In genomic region chr2:126875516-126875835, GRCm38 (mm10) we compare ENCODE assay signal across 8 mouse cellular contexts. TPM values are rescaled to one million over a fixed set of nuclear protein-coding genes. Genes with fewer than 3 reads are reported as not detected.
DNase-seq lines count a peak whose midpoint lies in the region; ATAC-seq and TF ChIP-seq lines count a peak whose summit lies in the region.

No protein-coding gene starts in this region.

- H3K27me3 ChIP-seq in erythroblast, embryonic 14.5 days (ENCODE audit: control insufficient read depth) = no peaks in the 10 kb centered on the region

- WGBS in bone marrow, adult 2 months = under 1% methylated on average over 18 of the region's 18 CpGs

- TF ChIP-seq POLR2A in bone marrow, adult 2 months (IDR thresholded peaks at IDR 0.05; ENCODE audit: borderline replicate concordance, control insufficient read depth, low read depth, low read length) = no peak

- H3K4me3 ChIP-seq in bone marrow, adult 2 months (replicated peaks; ENCODE audit: control insufficient read depth, low read depth, low read length) = peak overlapping the region; percentile 90
- peak overlapping the region; percentile 78 for H3K4me3 ChIP-seq in erythroblast, embryonic 14.5 days (replicated peaks)

- H3K36me3 ChIP-seq in erythroblast, embryonic 14.5 days (ENCODE audit: control insufficient read depth) = no peaks in the 10 kb centered on the region; the same call in 1 of the 2 replicates

- peak; percentile 37 to 44; a peak in 3 of 4 replicates for ATAC-seq in hematopoietic stem cell, adult 5-6 weeks (replicated peaks in 1 of 2; ENCODE audit: insufficient read depth in 1 of 2, low FRiP score in 2 of 2, low TSS enrichment in 1 of 2, low read depth in 1 of 2, poor library complexity in 2 of 2, severe bottlenecking in 2 of 2)
- ATAC-seq in megakaryocyte progenitor cell, adult 5-6 weeks (replicated peaks; ENCODE audit: poor library complexity) = peak; percentile 43

- no peak for TF ChIP-seq CTCF in bone marrow, adult 2 months (IDR thresholded peaks at IDR 0.05; ENCODE audit: control insufficient read depth, insufficient read depth, low read length)

- peak overlapping the region; percentile 99 for H3K27ac ChIP-seq in bone marrow, adult 2 months (ENCODE audit: control insufficient read depth, insufficient read depth, low read depth, low read length, poor library complexity)

- no peaks in the 10 kb centered on the region for H3K4me1 ChIP-seq in bone marrow, adult 2 months (ENCODE audit: control insufficient read depth, insufficient read depth, low read length)
- peaks cover 29% of the 10 kb centered on the region for H3K4me1 ChIP-seq in erythroblast, embryonic 14.5 days (ENCODE audit: control insufficient read depth)

- H3K9me3 ChIP-seq in erythroblast, embryonic 14.5 days (ENCODE audit: control insufficient read depth, low read length) = no peaks in the 10 kb centered on the region

- DNase-seq in ovary, postnatal 10 days (ENCODE audit: low spot score) = peak; percentile 13
- DNase-seq in ovary, adult 18-20 months (ENCODE audit: low spot score) = no peak
- peak; percentile 30 to 32 for DNase-seq in left cerebral cortex, adult 18-20 months (ENCODE audit: low spot score in 2 of 2)
- DNase-seq in testis, postnatal 10 days (ENCODE audit: low spot score) = peak; percentile 46

RNA-seq across cellular contexts. Expression of gene Trpm7, which starts 0.6 kb away (rescaled TPM):
- 8.2 and 14.1 TPM in 2 replicates for polyA plus RNA-seq in bone marrow, adult 2 months (2011; ENCODE audit: insufficient read depth, insufficient read length, low replicate concordance, missing spikeins)
- 0.11 and 0.33 TPM in 2 replicates for polyA plus RNA-seq in erythroblast, embryonic 14.5 days (2012)
- 78.6 and 117 TPM in 2 replicates for total RNA-seq in hematopoietic stem cell, adult 5-6 weeks (2017)
- 10 to 100 TPM; 33.9 to 35.4 TPM for total RNA-seq in left cerebral cortex, adult 18-20 months (2021)
- total RNA-seq in megakaryocyte progenitor cell, adult 5-6 weeks (2015) = 85.5 and 90.1 TPM in 2 replicates
- 92.7 and 118 TPM in 2 replicates for total RNA-seq in megakaryocyte progenitor cell, adult 5-6 weeks (2017)

RNA-seq across cellular contexts. Expression of gene Sppl2a, which starts 57.6 kb away (rescaled TPM):
- 14.0 and 17.3 TPM in 2 replicates for polyA plus RNA-seq in bone marrow, adult 2 months (2011; ENCODE audit: insufficient read depth, insufficient read length, low replicate concordance, missing spikeins)
- polyA plus RNA-seq in erythroblast, embryonic 14.5 days (2012) = 0.07 and 0.08 TPM in 2 replicates
- 39.4 and 41.6 TPM in 2 replicates for total RNA-seq in hematopoietic stem cell, adult 5-6 weeks (2017)
- total RNA-seq in left cerebral cortex, adult 18-20 months (2021) = 10 to 100 TPM; 27.4 to 30.1 TPM
- 42.2 and 42.6 TPM in 2 replicates for total RNA-seq in megakaryocyte progenitor cell, adult 5-6 weeks (2015)
- total RNA-seq in megakaryocyte progenitor cell, adult 5-6 weeks (2017) = 28.8 and 32.8 TPM in 2 replicates
